Mouse (Mus musculus) hematopoietic stem cell, adult 5-6 weeks (primary cell): ENCODE measurements at regions not wholly inside any gene's neighbourhood (a gene's known extent, or its start where the extent isn't known, plus 50 kb on each side); places are given as distances from the start of the nearest gene placed in this dataset.

Experiments
- ATAC-seq, 2 experiments: fragments of 125-278 bp in 1 of 2; replicated peaks in 1 of 2; 2 replicates each; pipeline ENCODE4 v1.8.0; 2016 to 2017; ENCODE audit warnings: inconsistent platforms in 2 of 2, mild to moderate bottlenecking in 2 of 2, moderate number of reproducible peaks in 2 of 2, low read depth in 1 of 2, moderate TSS enrichment in 1 of 2; ENCODE audit not compliant: low FRiP score in 2 of 2, poor library complexity in 2 of 2, severe bottlenecking in 2 of 2, insufficient read depth in 1 of 2, low TSS enrichment in 1 of 2

- ATAC-seq = no peak
These were observed 106.7 kb upstream of the Slc39a10 start for GRCm38 (mm10) chr1:46999337-46999736.

GRCm38 (mm10) chr1:46985978-46986377, 93.3 kb upstream of the Slc39a10 start:
- no peak for ATAC-seq

DNA sequence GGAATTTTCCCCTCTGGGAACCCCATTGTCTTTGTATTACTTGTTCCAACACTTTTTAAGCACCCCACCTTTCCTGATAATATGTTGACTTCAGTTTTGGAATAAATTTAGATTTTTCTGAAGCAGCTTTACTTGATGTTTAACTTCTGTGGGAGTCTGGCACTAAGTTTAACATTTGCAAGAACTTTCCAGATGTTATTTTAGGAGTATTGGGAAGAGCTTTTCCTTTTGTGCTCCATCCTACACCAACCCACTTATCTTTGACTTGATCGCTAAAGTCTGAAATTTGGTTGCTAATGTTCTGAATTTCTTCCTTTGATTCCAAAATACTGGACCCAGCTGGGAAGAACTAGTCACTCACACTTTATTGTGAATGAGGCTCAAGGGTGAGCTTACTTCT, 90.4 kb upstream of the Slc39a10 start:
- ATAC-seq = no peak

DNA sequence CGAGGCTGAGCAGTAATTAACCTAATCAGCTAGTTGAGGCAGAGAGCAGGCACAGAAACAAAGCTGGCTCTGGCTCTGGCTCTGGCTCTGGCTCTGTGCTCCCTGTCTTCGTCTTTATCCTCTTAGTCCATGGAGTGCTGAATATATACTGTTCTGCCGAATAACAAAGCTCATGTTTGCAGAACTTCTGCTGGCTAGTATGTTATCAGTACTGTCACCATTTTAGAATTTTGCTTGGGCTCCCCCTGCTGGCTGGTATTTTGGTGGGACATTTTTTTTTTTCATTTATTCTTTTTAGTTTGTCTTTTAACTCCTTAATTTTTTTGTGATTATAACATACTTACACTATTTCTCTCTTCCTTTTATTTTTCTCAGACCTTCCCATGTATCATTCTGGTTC, 77.8 kb upstream of the Slc39a10 start:
- peak; percentile 59 to 60; a peak in 2 of 4 replicates for ATAC-seq

DNA sequence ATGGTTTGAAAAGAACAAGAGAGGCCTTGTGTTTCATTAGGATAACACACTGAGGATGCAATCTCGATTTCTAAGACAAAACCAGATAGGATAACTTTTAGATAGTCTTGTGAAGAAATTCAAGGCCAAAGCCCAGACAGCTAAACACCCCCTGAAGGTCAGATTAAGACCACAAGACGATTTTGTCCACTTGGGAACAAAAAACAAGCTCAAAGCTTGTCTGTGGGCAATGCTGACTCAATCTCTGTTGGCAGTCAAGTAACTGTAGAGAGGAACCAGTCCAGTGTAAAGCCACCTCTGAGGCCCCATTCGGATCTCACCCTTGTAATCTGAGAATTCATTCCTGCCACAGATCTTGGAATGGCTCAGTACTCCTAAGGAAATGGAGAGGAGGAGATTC, 75.7 kb upstream of the Slc39a10 start:
- ATAC-seq = no peak

GRCm38 (mm10) chr1:46966917-46967266, 74.2 kb upstream of the Slc39a10 start:
- no peak for ATAC-seq

GRCm38 (mm10) chr1:46965996-46966916, 73.6 kb upstream of the Slc39a10 start:
- ATAC-seq = no peak

- no peak for ATAC-seq
These were observed 71.5 kb upstream of the Slc39a10 start for GRCm38 (mm10) chr1:46963973-46964727.
